Mouse (Mus musculus) mesoderm, embryonic 11.5 days (tissue): Measurements from ENCODE around the gene Lix1l.

Source experiments
- DNase-seq: peaks from one replicate; pipeline ENCODE4 v3.0.0-alpha.2; 2012; ENCODE audit warnings: low read depth, low spot score

Gene Lix1l

GRCm38 (mm10) chr3:96600639-96601250 lies at the start of gene Lix1l:
Gene Lix1l, plus strand, starts transcription at chr3:96601149.
- peak; percentile 97 for DNase-seq

DNA sequence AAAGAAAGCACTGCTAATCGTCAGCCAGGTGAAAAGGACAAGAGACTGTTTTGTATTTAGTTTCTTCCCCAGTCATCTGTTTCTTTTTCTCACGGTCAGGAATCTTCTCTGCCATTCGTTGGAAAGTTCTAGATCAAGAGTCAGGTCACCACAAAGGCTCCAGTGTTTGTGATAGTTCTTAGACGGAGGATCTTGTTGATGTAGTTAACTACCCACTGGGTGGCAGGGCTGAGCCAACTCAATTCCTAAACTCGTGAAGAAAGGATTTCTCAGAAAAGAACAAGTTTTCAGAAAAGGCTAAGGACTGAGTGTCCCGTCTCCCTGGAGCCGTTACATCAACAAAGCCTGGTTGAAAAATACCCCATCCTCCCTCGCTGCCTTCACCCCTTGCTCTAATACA lies 49.7 kb upstream of the Lix1l start:
- peak; percentile 50 for DNase-seq

- DNase-seq: no peak
Measured at GRCm38 (mm10) chr3:96551890-96552289, 49.1 kb upstream of the Lix1l start.

- no peak for DNase-seq
Measured at GRCm38 (mm10) chr3:96553601-96554000, 47.3 kb upstream of the Lix1l start.

DNA sequence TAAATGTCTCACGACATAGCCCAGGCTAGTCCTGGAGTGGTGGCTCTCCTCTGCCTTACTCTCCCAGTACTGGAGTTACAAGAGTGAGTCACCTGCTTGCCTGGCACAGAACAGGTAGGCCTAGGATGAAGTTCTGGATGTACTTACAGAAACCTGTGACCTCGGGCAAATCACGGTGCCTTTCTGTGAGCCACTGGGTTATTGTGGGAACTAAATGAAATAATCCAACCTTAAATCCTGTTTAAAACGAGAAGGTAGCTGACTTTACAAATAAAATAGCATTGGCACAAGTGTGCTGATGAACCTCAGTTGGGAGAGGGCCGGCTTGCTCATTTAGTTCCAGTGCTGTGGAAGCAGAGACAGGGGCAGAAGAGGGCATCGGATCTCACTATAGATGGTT lies 46.7 kb upstream of the Lix1l start:
- DNase-seq: no peak

- no peak for DNase-seq
Measured at GRCm38 (mm10) chr3:96555041-96555596, 45.8 kb upstream of the Lix1l start.

GRCm38 (mm10) chr3:96555999-96556614 lies 44.8 kb upstream of the Lix1l start:
- no peak for DNase-seq

DNA sequence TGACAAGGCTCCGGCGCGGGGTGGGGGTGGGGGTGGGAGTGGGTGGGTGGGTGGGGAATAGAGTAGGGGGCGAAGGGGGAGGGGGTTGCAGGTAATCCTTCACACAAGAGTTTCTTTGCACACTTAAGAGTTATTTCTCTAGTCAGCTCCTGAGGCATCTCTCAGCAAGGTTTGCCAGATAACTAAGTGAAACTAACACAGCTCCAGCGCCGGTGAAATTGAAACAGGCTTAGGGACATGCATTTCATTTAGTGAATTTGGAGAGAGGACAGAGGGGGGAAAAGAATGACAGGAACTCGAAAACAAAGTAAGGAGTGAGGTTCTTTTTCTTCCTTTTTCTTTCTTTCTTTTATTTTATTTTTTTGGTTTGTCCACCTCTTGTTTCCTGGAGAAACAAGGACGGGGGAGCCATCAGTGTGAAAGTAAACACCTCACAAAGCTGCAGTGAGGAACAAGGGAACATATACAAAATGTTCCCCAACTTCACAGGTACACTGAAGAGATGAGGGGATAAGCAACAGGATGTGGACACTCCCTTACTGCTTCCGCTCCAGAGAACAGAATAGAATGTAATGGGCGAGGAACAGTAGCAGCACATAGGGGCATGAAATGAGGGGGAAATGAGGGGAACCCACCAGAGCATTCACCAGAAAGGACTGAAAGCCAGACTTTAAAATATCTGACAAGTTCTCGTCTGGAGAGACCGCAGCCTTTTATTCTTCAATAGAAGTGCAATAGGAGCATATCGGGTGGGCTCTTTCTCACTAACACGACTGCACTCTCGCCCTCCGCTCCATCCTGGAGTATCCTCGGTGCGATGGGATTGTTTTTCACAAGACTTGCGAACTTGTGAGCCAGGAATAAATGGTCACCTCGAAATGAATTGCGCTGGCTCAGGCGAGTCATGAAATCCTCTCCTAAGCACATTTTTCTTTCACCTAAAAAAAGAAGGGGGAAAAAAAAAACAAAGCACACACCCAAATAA lies 44.0 kb upstream of the Lix1l start:
- DNase-seq: no peak

GRCm38 (mm10) chr3:96557694-96558093 lies 43.3 kb upstream of the Lix1l start, which contains the start of gene Txnip:
Gene Txnip, plus strand, starts transcription at chr3:96557957.
- DNase-seq: peak; percentile 99

DNA sequence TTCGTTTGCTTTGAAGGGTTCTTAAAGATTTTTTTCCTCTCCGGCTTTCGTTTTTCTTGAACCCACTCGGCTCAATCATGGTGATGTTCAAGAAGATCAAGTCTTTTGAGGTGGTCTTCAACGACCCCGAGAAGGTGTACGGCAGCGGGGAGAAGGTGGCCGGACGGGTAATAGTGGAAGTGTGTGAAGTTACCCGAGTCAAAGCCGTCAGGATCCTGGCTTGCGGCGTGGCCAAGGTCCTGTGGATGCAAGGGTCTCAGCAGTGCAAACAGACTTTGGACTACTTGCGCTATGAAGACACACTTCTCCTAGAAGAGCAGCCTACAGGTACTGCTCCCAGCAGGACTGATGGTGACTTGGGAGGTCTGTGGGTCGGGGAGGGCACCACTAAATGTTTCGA lies 42.8 kb upstream of the Lix1l start:
- no peak for DNase-seq

DNA sequence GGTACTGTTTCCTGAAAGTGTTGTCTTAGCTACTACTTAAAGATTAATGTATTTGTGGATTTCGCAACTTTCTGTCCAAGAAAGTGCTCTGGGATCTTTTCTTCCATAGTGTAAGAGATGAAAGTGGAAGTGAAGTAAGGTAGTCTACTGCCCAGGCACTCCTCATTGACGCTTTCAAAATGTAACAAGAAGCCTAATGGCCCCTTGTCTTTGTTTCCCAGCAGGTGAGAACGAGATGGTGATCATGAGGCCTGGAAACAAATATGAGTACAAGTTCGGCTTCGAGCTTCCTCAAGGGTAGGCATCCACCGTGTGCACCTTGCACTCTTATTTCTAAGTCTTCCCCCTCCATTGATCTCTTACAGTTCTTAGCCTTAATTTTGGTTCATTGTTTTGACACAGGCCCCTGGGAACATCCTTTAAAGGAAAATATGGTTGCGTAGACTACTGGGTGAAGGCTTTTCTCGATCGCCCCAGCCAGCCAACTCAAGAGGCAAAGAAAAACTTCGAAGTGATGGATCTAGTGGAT lies 42.2 kb upstream of the Lix1l start:
- DNase-seq: no peak

GRCm38 (mm10) chr3:96559398-96559910 lies 41.5 kb upstream of the Lix1l start:
- DNase-seq: no peak

- no peak for DNase-seq
Measured at GRCm38 (mm10) chr3:96559911-96560850, 40.8 kb upstream of the Lix1l start.

DNA sequence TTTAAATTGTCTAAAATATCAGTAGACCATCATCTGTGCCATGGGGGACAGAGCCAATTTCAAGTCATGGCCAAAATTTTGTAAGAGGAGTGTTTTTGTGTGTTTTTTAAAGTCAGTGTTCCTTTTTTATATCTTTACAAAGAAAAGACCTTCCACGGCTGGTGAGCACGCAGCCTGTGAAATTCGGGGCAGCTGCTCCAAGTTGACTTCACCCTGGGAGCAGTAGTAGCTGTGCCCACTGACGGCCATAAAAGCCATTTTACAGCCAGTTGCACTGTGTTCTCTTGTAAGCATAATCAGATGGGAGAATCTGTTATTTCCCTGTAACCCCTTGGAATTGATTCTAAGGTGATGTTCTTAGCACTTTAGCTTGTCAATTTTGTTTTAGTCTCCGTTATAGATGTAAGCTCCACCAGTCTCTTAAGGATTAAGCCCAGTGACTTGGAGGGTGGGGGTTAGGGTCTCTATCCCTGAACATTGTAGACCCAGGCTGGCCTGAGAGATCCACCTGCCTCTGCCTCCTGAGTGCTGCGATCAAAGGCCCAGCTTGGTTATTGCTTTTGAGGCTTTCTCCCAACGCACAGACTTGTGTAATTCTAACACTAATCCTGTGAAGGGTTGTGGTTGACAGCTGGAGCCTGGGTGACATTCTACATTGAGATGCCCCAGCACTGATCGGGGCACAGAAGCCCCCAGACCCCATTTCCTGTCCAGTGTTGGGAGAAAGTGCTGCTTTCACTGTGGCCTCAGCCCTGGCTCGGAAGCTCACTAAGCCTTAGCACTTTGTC lies 39.9 kb upstream of the Lix1l start:
- no peak for DNase-seq

DNA sequence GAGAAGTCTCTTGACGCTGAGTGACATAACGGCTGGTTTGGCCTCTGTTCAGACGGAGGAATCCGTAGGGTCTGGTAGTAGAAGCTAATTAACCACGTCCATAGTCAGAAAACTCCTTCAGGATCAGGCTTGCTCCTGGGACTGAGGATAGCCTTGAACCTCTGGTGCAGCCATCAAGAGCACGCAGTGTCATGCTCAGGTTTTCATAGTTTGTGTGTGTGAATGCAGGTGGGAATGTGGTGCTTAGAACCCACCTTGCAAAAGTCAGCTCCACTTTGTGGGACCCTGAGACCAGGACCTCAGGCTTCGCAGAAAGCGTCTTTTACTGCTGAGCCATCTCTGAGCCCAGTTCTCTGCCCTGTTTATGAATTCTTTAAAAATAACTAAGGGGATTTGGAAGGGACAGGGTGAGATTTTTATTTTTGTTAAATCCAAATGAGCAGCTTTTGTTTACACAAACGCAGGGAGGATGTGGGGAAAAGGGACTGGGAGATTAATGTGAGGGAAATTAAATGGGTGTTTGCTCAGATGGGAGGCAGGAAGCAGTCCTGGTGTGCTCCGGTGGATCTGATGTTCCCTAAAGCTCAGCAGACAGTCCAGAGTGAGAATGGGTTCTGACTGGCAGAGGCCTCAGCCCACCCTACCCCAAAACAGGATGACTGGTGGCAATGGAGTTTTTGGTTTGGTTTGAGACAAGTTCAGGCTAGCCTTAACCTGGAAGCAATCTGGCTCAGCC lies 38.8 kb upstream of the Lix1l start:
- no peak for DNase-seq

DNA sequence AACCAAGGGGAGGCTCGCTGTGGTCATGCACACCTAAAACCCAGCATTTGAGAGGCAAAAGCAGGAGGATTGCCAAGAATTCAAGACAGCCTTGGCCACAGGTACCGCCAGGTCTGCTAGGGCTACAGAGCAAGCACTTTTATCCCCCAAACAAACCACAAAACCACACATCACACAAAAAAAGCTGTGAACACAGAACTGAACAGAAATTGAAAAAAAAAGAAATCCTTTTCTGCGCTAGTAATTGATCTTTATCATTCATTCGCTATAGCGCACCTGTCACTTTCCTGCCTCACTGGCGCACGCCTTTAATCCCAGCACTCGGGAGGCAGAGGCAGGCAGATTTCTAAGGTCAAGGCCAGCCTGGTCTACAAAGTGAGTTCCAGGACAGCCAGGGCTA lies 37.7 kb upstream of the Lix1l start:
- DNase-seq: no peak

GRCm38 (mm10) chr3:96563911-96564632 lies 36.9 kb upstream of the Lix1l start:
- no peak for DNase-seq

DNA sequence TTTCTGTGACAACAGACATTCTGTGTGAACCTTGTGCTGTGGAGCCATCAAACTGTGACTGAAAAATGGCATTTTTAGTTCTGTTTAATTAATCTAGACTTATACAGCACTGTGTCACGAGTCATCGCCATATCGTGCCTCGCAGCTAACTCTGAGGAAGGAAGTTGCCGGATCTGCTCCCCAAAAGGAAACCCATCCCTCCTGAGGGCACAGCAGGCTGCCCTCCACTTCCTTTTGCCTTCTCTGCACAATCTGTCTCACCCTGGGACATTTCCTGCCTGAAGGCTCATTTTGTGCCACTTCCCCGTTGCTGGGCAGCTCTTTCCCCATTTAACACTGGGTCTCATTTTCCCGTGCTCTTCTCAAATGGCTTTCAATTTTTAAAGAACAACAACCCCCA lies 36.3 kb upstream of the Lix1l start:
- DNase-seq: no peak
